Mouse (Mus musculus) left cerebral cortex, postnatal 25 days (tissue): ENCODE results near the gene Gzmm. TPM values are rescaled to one million over a fixed set of nuclear protein-coding genes. Genes with fewer than 3 reads are reported as not detected.

Source experiments
- DNase-seq, 2 experiments: peaks; one replicate each; pipeline ENCODE4 v3.0.0; 2022; ENCODE audit warnings: low spot score in 2 of 2, mixed read lengths in 1 of 2
- intact Hi-C: fragments of 180-260 bp; cut with DNase I; formaldehyde crosslinking; loops from one replicate; pipeline ENCODE4 v1.15.1; 2025
- total RNA-seq, 2 experiments: library from RNA; stranded (reverse); gene quantifications; 2 replicates each; pipeline ENCODE4 v1.2.3; 2021

Gene Gzmm
- 1 to 10 TPM; 1.5 to 2.4 TPM for total RNA-seq

GRCm38 (mm10) chr10:79688720-79689119 lies at the start of gene Gzmm:
TSS of gene Gzmm (plus strand) at chr10:79689020.
- intact Hi-C loops, result loop anchor here (10.0 kb wide), 1 partner anchor 1866 kb away; the partner anchor contains the start of gene Aes

GRCm38 (mm10) chr10:79645711-79646110 lies 43.1 kb upstream of the Gzmm start, which contains the start of gene Odf3l2:
TSS of gene Odf3l2 (minus strand) at chr10:79645738.
- no peak for DNase-seq
- intact Hi-C loops, result no loop called here

More at GRCm38 (mm10) chr10:79688720-79689119, at the start of gene Gzmm:
- DNase-seq, result no peak

- intact Hi-C loops, result loop anchor here (1.0 kb wide), 1 partner anchor 54 kb away; no protein-coding TSS in a partner anchor
- DNase-seq, result peak; percentile 82 to 87
Observed at GRCm38 (mm10) chr10:79649070-79649751, 39.6 kb upstream of the Gzmm start.

GRCm38 (mm10) chr10:79652789-79653188 lies 36.0 kb upstream of the Gzmm start:
- no peak for DNase-seq
- intact Hi-C loops, result no loop called here

- DNase-seq, result peak; percentile 47 to 56
- intact Hi-C loops, result no loop called here
Observed at GRCm38 (mm10) chr10:79654946-79655395, 33.8 kb upstream of the Gzmm start.

- DNase-seq, result no peak
- intact Hi-C loops, result no loop called here
Observed at GRCm38 (mm10) chr10:79658829-79659228, 30.0 kb upstream of the Gzmm start.

- intact Hi-C loops, result no loop called here
- DNase-seq, result no peak
Observed at GRCm38 (mm10) chr10:79660298-79660697, 28.5 kb upstream of the Gzmm start.

GRCm38 (mm10) chr10:79661861-79662260 lies 27.0 kb upstream of the Gzmm start:
- DNase-seq, result no peak

GRCm38 (mm10) chr10:79664131-79664665 lies 24.6 kb upstream of the Gzmm start, which contains the start of gene Madcam1:
TSS of gene Madcam1 (plus strand) at chr10:79664559.
- intact Hi-C loops, result loop anchor here (1.0 kb wide), 1 partner anchor 69 kb away; no protein-coding TSS in a partner anchor
- peak; percentile 53 to 56 for DNase-seq

More at GRCm38 (mm10) chr10:79661861-79662260, 27.0 kb upstream of the Gzmm start:
- intact Hi-C loops, result no loop called here

GRCm38 (mm10) chr10:79665051-79665450 lies 23.8 kb upstream of the Gzmm start:
- intact Hi-C loops, result no loop called here
- DNase-seq, result no peak

- DNase-seq, result no peak
- intact Hi-C loops, result no loop called here
Observed at GRCm38 (mm10) chr10:79666493-79666892, 22.3 kb upstream of the Gzmm start.

- no peak for DNase-seq
- intact Hi-C loops, result no loop called here
Observed at GRCm38 (mm10) chr10:79668076-79668475, 20.7 kb upstream of the Gzmm start.

- intact Hi-C loops, result loop anchor here (1.0 kb wide), 2 partner anchors 12 to 72 kb away; no protein-coding TSS in a partner anchor
- DNase-seq, result peak; percentile 93 to 96
Observed at GRCm38 (mm10) chr10:79668771-79669575, 19.8 kb upstream of the Gzmm start, which contains the start of gene Tpgs1. TSS of gene Tpgs1 (plus strand) at chr10:79669369.

GRCm38 (mm10) chr10:79669576-79670057 lies 19.2 kb upstream of the Gzmm start:
- peak; percentile 82 to 84 for DNase-seq
- intact Hi-C loops, result loop anchor here (1.0 kb wide), 2 partner anchors 12 to 72 kb away; no protein-coding TSS in a partner anchor

GRCm38 (mm10) chr10:79670071-79670888 lies 18.5 kb upstream of the Gzmm start:
- no peak for DNase-seq
- intact Hi-C loops, result no loop called here

- DNase-seq, result no peak
- intact Hi-C loops, result no loop called here
Observed at GRCm38 (mm10) chr10:79671396-79672087, 17.3 kb upstream of the Gzmm start.

- intact Hi-C loops, result no loop called here
- no peak for DNase-seq
Observed at GRCm38 (mm10) chr10:79672088-79672455, 16.7 kb upstream of the Gzmm start.

GRCm38 (mm10) chr10:79673054-79673453 lies 15.8 kb upstream of the Gzmm start:
- intact Hi-C loops, result no loop called here
- DNase-seq, result no peak
